Mouse (Mus musculus) intestine, embryonic 16.5 days (tissue): Measurements from ENCODE around the gene Cradd. TPM values are rescaled to one million over a fixed set of nuclear protein-coding genes. Genes with fewer than 3 reads are reported as not detected.

ENCODE experiments used
- ATAC-seq: fragments of 200-750 bp; cut with Nextera tagmentation; 2 replicates; pipeline ENCODE4 v1.8.0; 2017; ENCODE audit warnings: moderate TSS enrichment, moderate library complexity
- H3K27ac ChIP-seq: fragments of 300-500 bp; sonication (generic); 2 replicates; pipeline ENCODE4 v1.5.1; 2014; ENCODE audit warnings: mild to moderate bottlenecking, low read length
- H3K27me3 ChIP-seq: fragments of 300-500 bp; sonication (generic); replicated peaks from 2 replicates; pipeline ENCODE4 v1.6.1; 2014; ENCODE audit warnings: low read length, control low read depth, mixed read lengths; ENCODE audit not compliant: control insufficient read depth, insufficient read depth
- H3K36me3 ChIP-seq: fragments of 300-500 bp; sonication (generic); 2 replicates; pipeline ENCODE4 v1.6.1; 2014; ENCODE audit warnings: low read length, control low read depth; ENCODE audit not compliant: control insufficient read depth, insufficient read depth
- H3K4me1 ChIP-seq: fragments of 300-500 bp; sonication (generic); 2 replicates; pipeline ENCODE4 v1.6.1; 2014; ENCODE audit warnings: low read length, control low read depth, mixed read lengths; ENCODE audit not compliant: control insufficient read depth, insufficient read depth
- H3K4me2 ChIP-seq: fragments of 300-500 bp; sonication (generic); 2 replicates; pipeline ENCODE4 v1.6.1; 2014; ENCODE audit warnings: low read depth, low read length, control low read depth
- H3K4me3 ChIP-seq: fragments of 300-500 bp; sonication (generic); 2 replicates; pipeline ENCODE4 v1.5.1; 2014; ENCODE audit warnings: mild to moderate bottlenecking, low read length
- H3K9ac ChIP-seq: fragments of 300-500 bp; sonication (generic); 2 replicates; pipeline ENCODE4 v1.6.1; 2014; ENCODE audit warnings: low read depth, low read length
- H3K9me3 ChIP-seq: fragments of 300-500 bp; sonication (generic); 2 replicates; pipeline ENCODE4 v1.6.1; 2016; ENCODE audit warnings: low read length, control low read depth; ENCODE audit not compliant: control insufficient read depth
- WGBS: fragments of 180-500 bp; shearing (Covaris S2); extraction: QIAGEN DNeasy Blood & Tissue Kit; methylation state at CpG from one replicate; pipeline ENCODE4 v1.1.7; 2014; 5-methylcytosine and 5-hydroxymethylcytosine counted together
- polyA plus RNA-seq: library from polyadenylated mRNA; unstranded; fragments of >200 nt; fragmentation: Nextera tagmentation; extraction: Ambion mirVana; gene quantifications from 2 replicates; pipeline ENCODE4 v1.2.1, GENCODE M21; 2015

Cradd gene
- polyA plus RNA-seq, 1 experiment from 2014 or later = 11.8 TPM

DNA sequence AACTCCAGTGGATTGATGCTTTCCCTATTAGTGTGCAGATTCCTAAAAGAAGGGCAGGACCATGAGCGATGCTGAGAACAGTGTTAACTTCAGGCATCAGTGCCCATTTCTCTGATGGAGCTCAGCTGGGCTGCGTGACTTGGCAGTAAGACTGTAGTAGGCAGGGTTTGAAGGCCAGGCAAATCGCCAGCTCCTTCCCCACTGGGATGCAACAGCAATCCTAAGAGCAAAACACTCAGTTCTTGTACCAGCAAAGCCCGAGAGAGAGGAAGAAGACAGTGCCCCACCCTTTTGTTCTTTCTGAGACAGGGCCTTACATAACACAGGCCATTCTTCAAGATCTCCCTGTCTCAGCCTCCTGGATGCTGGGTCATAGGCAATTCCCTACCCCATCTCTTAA lies 140.9 kb downstream of the Cradd start:
- Histone ChIP-seq H3K36me3 (no peaks in the 10 kb centered on the region), H3K27me3 (no peaks in the 10 kb centered on the region), H3K4me3 (no peak overlapping the region), H3K4me1 (no peaks in the 10 kb centered on the region), H3K9me3 (no peaks in the 10 kb centered on the region; the same call in 1 of the 2 replicates), H3K4me2 (no peak overlapping the region), H3K9ac (no peak overlapping the region), H3K27ac (no peak overlapping the region)
- WGBS = 43% methylated on average over 4 of the region's 4 CpGs
- no peak for ATAC-seq

DNA sequence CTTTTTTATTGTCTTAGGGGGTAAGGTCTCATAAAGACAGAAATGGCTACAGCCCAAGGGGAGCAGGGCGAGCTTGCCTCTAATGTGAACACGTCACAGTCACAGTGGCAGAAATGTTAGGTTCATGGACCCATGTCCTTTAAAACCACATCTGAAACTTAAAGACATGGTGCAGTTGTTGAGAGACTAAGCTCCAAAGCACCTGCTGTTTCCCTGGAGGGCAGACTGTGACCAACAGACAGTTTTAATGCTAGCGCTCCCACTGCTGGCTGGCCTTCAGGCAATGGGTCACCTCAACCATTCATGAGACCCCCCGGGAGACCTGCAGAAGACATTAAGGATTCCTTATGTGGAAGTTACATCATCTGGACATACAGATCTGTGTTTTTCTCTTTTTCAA lies 141.5 kb downstream of the Cradd start:
- WGBS = 84% methylated on average over 4 of the region's 4 CpGs
- H3K27me3 ChIP-seq = no peaks in the 10 kb centered on the region

DNA sequence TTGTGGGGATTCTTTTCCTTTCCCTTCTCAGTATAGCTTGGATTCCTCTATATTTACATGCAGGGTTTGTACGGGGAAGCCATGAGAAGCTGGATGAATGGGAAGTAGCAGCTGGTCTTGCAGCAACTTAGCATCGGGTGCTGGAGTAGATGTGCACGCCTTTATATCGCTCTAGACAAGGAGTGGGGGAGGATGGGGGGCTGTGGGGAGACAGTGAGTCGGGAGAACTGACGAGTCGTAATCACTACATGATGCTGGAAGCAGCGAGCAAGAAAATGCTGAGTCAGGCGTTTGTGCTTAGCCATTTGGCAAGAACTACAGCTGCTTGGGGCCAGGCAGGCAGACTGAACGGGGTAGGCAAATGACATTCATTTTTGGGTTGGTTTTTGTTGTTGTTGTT lies 142.4 kb downstream of the Cradd start:
- no peak overlapping the region for H3K4me2 ChIP-seq
- H3K27me3 ChIP-seq = no peaks in the 10 kb centered on the region
- no peaks in the 10 kb centered on the region for H3K9me3 ChIP-seq
- H3K9ac ChIP-seq = no peak overlapping the region
- no peak overlapping the region for H3K4me3 ChIP-seq
- no peaks in the 10 kb centered on the region for H3K36me3 ChIP-seq
- ATAC-seq = no peak
- 72% methylated on average over 10 of the region's 10 CpGs for WGBS
- no peaks in the 10 kb centered on the region for H3K4me1 ChIP-seq
- no peak overlapping the region for H3K27ac ChIP-seq

More for the DNA sequence above, 141.5 kb downstream of the Cradd start:
- ATAC-seq = no peak
- Histone ChIP-seq H3K4me3 (no peak overlapping the region), H3K36me3 (no peaks in the 10 kb centered on the region), H3K4me1 (no peaks in the 10 kb centered on the region), H3K9ac (no peak overlapping the region), H3K4me2 (no peak overlapping the region), H3K9me3 (no peaks in the 10 kb centered on the region; the same call in 1 of the 2 replicates), H3K27ac (no peak overlapping the region)

DNA sequence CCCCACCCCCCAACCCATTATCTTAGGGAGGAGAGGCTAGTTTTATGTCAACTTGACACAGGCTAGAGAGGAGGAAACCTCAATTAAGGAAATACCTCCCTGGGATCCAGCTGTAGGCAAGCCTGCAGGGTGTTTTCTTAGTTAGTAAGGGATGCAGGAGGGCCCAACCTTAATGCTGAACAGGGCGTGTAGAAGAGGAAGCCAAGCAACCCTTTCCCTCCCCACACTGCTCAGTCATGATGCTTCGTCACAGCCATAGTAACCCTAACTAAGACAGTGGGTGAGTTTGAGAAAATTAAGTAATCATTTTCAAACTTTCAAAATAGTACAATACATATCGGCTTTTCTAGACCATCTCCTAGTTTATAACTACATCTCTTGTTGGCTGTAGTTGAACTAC lies 143.0 kb downstream of the Cradd start:
- no peak for ATAC-seq

DNA sequence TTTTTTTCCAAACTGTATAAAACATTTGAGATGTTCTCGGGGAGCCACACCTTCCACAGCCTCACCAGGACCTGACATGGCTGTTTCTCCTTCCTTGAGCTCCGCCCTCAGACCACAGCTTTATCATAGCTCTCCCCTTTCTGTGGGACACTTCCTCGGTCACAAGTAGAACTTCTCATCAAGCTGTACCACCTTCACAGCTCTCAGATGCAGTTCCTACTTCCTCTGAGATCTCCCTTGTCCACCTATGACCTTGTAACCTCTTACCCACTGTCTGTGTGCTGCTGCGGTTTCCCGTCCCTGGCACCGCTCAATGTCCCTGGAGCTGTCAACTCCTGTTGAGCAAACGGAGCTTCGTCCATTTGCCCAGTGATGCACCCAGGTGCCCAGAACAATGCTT lies 143.8 kb downstream of the Cradd start:
- Histone ChIP-seq H3K4me2 (no peak overlapping the region), H3K36me3 (no peaks in the 10 kb centered on the region), H3K4me1 (peaks cover 5% of the 10 kb centered on the region; the same call in 1 of the 2 replicates), H3K4me3 (no peak overlapping the region), H3K27ac (no peak overlapping the region), H3K9me3 (no peaks in the 10 kb centered on the region), H3K27me3 (no peaks in the 10 kb centered on the region), H3K9ac (no peak overlapping the region)
- ATAC-seq = no peak
- 75% methylated on average over 8 of the region's 8 CpGs for WGBS

More for the DNA sequence above, 143.0 kb downstream of the Cradd start:
- Histone ChIP-seq H3K9me3 (no peaks in the 10 kb centered on the region), H3K4me2 (no peak overlapping the region), H3K9ac (no peak overlapping the region), H3K4me3 (no peak overlapping the region), H3K27me3 (no peaks in the 10 kb centered on the region), H3K36me3 (no peaks in the 10 kb centered on the region), H3K4me1 (no peaks in the 10 kb centered on the region), H3K27ac (no peak overlapping the region)
- 79% methylated on average over 3 of the region's 3 CpGs for WGBS

DNA sequence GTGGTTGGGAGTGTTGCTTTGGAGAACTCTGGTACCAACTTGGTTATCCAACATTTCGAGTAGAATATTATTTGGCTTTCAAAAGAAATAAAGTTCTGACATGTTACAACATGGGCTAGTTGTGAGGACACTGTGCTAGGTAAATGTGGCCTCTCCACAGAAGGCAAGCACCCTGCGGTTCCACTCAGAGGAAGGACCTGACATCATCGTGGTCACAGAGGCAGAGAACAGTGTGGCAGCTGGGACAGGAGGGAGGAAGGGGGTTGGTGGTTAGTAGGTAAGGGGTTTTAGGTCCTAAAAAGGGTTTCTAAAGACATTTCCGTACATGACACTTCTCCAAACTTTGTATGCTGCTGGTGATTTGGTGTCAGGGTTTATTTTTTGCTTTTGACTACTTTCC lies 145.1 kb downstream of the Cradd start:
- H3K9me3 ChIP-seq = no peaks in the 10 kb centered on the region
- WGBS = 73% methylated on average over 4 of the region's 4 CpGs
- no peak overlapping the region for H3K4me2 ChIP-seq
- no peak overlapping the region for H3K27ac ChIP-seq
- ATAC-seq = no peak
- H3K9ac ChIP-seq = no peak overlapping the region
- H3K4me1 ChIP-seq = peaks cover 5% of the 10 kb centered on the region; the same call in 1 of the 2 replicates
- no peaks in the 10 kb centered on the region for H3K27me3 ChIP-seq
- H3K4me3 ChIP-seq = no peak overlapping the region
- H3K36me3 ChIP-seq = no peaks in the 10 kb centered on the region

DNA sequence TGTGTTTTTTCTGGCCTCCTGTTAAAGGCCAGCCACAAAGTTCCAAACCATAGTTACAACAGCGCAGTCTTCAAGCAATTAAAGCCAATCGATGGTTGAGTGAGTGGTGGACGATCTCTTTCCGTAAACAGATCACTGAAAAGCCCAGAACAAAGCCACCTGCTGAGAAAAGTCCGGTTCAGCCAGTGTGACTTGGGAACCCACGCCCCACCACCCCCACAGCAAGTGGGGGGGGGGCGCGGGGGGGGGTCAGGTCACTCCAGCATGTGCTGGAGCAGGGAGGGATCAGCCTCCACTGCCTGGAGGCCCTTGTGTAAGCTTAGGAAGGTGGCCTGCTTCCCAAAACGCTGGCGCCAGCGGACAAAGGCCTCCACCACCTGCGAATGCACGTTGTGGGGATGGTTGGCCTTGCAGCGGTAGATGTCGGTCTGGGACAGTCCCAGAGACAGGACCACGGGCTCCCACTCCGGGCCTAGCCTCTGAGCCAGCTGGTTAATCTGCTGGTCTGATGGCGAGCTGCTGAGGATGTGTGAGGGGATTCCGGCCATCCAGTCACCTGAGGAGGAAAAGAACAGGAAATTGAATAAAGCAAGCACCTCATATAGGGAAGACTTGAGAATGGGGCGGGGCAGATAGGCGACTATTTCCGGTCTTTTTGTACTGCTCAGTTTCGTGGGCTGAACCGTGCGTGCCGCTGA lies 148.4 kb downstream of the Cradd start:
- H3K4me2 ChIP-seq = no peak overlapping the region
- H3K4me3 ChIP-seq = no peak overlapping the region
- H3K27ac ChIP-seq = no peak overlapping the region
- no peaks in the 10 kb centered on the region for H3K36me3 ChIP-seq
- no peak for ATAC-seq
- H3K9ac ChIP-seq = no peak overlapping the region
- H3K4me1 ChIP-seq = peaks cover 9% of the 10 kb centered on the region; the same call in 1 of the 2 replicates
- H3K9me3 ChIP-seq = no peaks in the 10 kb centered on the region
- 61% methylated on average over 24 of the region's 26 CpGs for WGBS
- no peaks in the 10 kb centered on the region for H3K27me3 ChIP-seq

DNA sequence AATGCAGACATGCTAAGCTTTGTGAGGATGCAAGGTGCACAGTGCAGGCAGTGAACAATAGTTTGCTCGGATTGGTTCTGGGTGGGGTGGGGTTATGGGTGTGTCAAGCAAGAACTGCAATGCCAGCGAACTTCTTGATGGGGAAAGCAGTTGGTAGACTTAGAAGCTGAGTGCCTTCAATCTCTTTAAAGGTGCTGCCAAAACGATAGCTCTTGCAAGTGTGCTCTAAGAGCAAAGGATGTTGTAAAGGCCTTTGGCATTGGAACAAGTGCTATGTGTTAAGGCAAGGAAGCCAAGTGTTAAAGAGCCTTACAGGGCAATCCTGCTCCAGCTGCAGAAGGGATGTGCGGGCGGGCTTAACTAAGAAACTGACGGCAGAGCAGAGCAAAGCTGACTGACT lies 149.7 kb downstream of the Cradd start:
- Histone ChIP-seq H3K27ac (no peak overlapping the region), H3K9me3 (no peaks in the 10 kb centered on the region), H3K9ac (no peak overlapping the region), H3K4me1 (peaks cover 9% of the 10 kb centered on the region; the same call in 1 of the 2 replicates), H3K27me3 (no peaks in the 10 kb centered on the region), H3K4me3 (no peak overlapping the region), H3K36me3 (no peaks in the 10 kb centered on the region), H3K4me2 (no peak overlapping the region)
- 78% methylated on average over 6 of the region's 6 CpGs for WGBS
- no peak for ATAC-seq

DNA sequence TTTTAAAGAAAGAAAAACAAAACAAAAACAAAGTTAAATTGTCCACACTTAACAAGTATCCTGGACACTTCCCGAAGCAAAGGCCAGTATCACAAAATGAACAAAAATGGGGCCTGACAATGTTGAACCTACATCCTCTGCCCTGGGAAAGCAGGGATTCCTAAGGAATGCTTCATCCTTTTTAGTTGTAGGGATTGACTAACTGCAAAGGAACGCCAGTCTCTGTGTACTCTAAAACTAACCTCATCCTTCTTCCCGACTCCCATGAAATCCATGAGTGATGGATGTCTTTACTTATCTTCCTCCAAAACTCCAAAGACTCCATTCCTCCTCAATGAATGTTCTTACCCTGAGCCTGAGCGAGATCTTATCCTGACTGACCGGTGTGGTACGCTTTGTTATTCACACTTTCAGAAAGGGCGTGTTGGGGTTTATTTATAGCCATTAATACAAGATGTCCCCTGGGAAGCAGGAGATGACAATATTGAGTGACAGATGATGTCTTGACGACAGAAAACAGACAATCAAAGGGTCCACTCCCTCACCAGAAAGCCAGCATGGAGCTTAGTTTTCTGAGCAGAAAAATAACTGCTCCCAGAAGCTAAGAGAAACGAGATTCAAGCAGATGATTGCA lies 153.1 kb downstream of the Cradd start:
- no peak for ATAC-seq
- H3K9ac ChIP-seq = no peak overlapping the region
- 72% methylated on average over 9 of the region's 9 CpGs for WGBS
- H3K36me3 ChIP-seq = no peaks in the 10 kb centered on the region
- no peak overlapping the region for H3K4me3 ChIP-seq
- H3K4me1 ChIP-seq = peaks cover 9% of the 10 kb centered on the region; the same call in 1 of the 2 replicates
- H3K27ac ChIP-seq = no peak overlapping the region
- H3K27me3 ChIP-seq = no peaks in the 10 kb centered on the region
- no peak overlapping the region for H3K4me2 ChIP-seq
- no peaks in the 10 kb centered on the region for H3K9me3 ChIP-seq
